Mouse (Mus musculus) heart, adult 2 months (tissue): ENCODE data around the gene Gm6525.

Source experiments
- CTCF ChIP-seq: fragments of 200-600 bp; IDR thresholded peaks from 2 replicates; pipeline ENCODE4 v1.8.1; 2022; ENCODE audit warnings: antibody characterized with exemption, mild to moderate bottlenecking, moderate library complexity
- EP300 ChIP-seq: fragments of 200-500 bp; IDR thresholded peaks from 2 replicates; pipeline ENCODE4 v1.6.1; 2011; ENCODE audit warnings: low read depth, low read length, control low read depth; ENCODE audit not compliant: insufficient read depth
- POLR2A ChIP-seq: fragments of 200-500 bp; IDR thresholded peaks from 2 replicates; pipeline ENCODE4 v1.6.1; 2011; ENCODE audit warnings: mild to moderate bottlenecking, low read depth, low read length, control low read depth; ENCODE audit not compliant: insufficient read depth

DNA sequence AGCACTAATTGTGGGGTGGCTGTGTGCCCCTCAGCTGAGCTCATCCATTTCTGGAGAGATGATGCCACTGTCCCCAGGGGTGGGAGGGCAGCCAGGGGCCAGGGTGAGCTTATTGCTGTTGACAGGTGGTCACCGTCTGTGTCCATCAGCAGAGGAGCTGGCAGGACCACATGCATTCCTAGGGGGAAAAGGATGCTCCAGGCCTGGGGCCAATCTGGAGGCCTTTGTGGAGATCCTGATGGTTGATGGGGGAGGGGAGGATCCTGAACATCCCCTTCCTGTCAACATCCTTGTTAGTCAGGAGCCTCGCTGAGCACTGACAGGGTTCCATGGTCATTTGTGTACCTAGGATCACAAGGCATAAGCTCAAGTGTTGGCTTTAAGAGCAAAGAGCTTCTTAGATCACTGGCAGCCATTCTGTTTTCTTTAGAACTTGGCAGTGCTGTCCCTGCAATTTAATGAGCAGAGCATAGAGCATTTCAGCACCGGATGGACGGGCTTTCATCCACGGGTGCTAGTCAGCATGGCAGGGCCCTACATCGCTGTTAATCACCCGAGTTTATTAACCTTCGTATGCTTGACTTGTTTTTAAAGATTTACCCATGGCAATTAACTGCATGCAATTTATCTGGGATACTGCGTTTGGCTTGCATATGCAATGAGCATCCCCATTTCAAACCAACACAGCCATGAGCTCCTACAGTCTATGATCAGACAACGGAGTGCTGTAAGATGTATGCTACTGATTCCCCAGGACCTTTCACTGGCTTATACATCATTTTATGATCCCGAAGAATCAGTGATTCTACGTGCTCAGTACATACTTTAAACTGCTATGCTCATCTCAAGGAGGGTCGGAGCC, 26.9 kb downstream of the Gm6525 start:
- no peak for TF ChIP-seq CTCF
- no peak for TF ChIP-seq POLR2A
- no peak for TF ChIP-seq EP300
